Mouse (Mus musculus) liver, embryonic 14.5 days (tissue): ENCODE measurements around the gene Zic4.

Experiments
- CTCF ChIP-seq: IDR thresholded peaks from 2 replicates; pipeline ENCODE4 v1.5.1; 2016; ENCODE audit warnings: antibody characterized with exemption, low read depth, control low read depth
- EP300 ChIP-seq: IDR thresholded peaks from 2 replicates; pipeline ENCODE4 v1.6.1; 2016; ENCODE audit warnings: antibody characterized with exemption, low read depth

DNA sequence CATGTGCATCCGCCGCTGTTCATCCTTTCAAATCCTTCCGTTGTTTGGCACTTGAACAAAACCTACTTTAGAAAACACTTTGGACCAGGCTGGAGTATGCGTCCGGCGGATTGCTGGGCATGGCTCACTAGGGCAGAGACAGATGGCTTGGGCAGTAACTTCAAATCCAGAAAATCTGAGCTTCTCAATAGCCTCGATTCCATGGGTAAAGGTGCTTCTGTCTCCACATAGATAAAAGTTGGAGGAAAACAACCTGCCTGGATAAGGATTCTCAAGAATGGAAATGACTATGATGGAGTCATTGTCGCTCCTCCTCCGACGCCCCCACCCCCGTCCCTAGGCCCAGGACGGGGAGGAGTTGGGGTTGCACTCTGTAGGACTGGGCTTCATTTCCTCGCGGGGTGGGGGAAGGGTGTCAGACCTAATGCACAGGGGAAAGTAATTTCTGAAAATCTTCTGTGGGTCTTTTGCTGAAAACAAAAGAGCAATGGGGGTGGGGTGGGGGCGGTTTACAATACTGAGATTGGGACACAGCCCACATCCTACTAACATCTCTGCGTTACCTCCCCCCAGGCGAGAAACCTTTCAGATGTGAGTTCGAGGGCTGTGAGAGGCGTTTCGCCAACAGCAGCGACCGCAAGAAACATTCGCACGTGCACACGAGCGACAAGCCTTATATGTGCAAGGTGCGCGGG lies 21.4 kb downstream of the Zic4 start:
- TF ChIP-seq EP300, result no peak
- TF ChIP-seq CTCF, result no peak
